Mouse (Mus musculus): ENCODE data around the gene Ank. TPM values are rescaled to one million over a fixed set of nuclear protein-coding genes. Genes with fewer than 3 reads are reported as not detected.
"Not testable (repeated sequence)": the region's sequence is repeated elsewhere in the genome, so short reads cannot be mapped to it uniquely, and the experiment has no call there.

The Ank gene
- total RNA-seq, 2 experiments from 2014 or later, result 9.7 to 23.2 TPM

DNA sequence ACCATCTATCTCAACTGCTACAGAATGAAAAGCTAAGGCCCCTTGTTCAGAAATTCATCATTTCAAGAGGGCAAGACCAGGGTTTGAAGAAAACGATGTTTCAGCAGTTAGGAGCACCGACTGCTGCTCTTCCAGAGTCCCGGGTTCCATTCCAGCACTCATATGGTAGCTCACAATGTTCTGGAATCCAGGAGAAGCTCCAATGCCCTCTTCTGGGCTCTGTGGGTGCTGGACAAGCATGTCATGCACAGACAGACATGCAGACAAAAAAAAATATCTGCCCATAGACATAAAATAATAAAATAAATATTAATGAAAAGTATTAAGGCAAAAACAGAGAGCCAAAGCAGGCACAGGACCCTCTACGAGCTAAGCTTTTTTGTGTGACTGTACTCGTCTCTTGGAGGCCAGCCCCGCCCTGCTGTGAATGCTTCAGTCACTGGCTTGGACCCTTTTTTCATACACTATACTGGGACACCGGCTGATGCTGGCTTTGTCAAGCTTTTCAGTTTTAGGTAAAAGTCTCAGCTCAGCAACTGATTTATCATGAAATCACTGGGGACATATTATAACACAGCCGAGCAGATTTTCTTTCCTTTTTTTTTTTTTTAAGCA is 979 bp upstream of the Ank start:
- no peak for ATAC-seq (replicated peaks; ENCODE audit: poor library complexity)

GRCm38 (mm10) chr15:27467081-27467491 is 609 bp downstream of the Ank start:
- ATAC-seq (replicated peaks; ENCODE audit: poor library complexity), result peak; percentile 3; the same call in 1 of the 2 replicates

GRCm38 (mm10) chr15:27467641-27468040 is 1.2 kb downstream of the Ank start:
- 0 out of 2 replicates have a peak, but pooled peaks have one; percentile 19 for ATAC-seq (replicated peaks; ENCODE audit: poor library complexity)

DNA sequence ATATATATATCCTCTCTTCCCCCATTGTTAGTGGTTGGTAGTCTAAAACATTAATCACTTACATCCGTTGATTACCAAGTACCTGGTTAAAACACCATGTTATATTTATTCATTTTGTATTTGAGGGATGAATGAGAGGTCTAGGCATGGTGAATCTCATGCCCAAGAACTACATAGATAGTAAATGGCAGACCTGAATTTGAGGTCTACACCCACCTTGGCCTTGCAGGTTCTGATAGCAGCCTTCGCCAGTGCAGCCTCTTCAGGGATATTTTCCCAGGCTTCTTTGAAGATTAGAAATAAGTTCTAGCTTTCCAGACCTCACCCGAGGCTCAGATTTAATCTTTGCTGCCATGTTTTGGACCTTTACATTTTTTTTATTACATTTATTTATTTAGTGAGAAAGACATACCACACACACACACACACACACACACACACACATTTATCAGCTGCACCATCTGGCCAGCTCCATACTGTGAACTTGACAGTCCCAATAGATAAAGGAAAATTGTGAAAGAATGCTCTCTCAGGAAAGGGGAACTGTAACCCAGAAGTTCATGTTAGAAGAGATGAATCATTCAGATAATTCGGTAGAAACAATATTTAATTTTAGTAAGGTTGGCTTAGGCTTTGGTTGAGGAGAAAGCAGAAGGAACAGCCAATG is 2.5 kb downstream of the Ank start:
- ATAC-seq (replicated peaks; ENCODE audit: poor library complexity), result peak; percentile 77

- ATAC-seq (replicated peaks; ENCODE audit: poor library complexity), result not testable (repeated sequence)
These were observed 3.9 kb downstream of the Ank start for GRCm38 (mm10) chr15:27470346-27470745.

DNA sequence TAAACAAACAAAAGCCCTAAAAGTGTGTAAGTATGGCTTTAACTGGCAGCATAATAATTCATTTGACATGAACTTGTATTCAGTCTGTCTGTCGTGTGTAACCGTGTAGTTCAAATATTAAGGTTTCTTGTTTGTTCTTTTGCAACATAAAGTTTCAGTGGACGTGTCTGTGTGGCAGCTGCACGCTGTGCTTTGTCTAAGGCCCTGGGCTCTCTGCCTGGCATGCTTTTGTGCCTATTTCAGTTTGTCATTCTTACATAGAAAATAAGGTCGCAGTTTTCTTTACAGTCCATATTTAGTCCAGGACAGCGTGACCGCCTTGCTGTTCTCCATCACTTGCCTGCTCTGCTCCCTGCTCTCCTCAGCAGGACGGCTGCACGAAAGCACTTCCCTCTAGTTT is 5.8 kb downstream of the Ank start:
- ATAC-seq (replicated peaks; ENCODE audit: poor library complexity), result no peak

DNA sequence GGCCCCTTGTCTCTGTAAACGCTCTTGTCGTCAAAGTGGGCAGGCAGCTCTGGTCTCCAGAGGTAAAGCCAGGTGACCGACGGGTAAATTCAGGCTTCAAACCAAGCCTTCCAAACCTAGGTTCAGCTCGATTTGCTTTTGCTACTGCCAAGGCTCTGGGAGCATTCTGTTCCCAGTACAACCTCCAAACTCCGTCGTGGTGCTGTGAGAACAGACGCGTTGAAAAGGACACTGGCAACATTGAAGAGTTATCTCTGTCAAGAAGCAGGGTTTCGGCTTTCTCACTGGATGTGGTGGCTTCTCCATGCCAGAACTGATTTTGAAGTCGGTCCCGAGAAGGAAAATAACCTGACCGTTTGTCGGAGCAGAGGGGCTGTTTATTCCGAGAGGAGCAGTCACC is 9.5 kb downstream of the Ank start:
- no peak for ATAC-seq (replicated peaks; ENCODE audit: poor library complexity)

GRCm38 (mm10) chr15:27476671-27477070 is 10.2 kb downstream of the Ank start:
- ATAC-seq (replicated peaks; ENCODE audit: poor library complexity), result peak; percentile 23; the same call in 1 of the 2 replicates

DNA sequence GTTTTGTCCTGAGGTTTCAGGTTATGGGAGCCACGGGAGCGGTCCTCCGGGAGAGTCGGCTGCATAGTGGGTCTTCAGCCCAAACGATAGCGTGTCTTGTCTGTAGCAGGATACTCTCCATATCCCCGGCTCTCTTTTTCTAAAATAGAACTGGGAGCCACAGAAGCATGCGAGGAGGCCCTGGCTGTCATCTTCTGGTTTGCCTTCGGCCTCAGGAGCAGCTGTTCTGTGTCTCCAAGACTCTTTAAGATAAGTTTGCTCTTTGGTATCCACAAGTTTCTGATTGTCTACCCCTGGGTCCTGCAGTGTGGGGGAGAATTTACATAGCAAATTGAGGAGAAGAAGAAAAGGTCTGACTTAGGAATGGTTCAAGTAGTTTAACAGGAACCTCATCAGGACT is 10.7 kb downstream of the Ank start:
- ATAC-seq (replicated peaks; ENCODE audit: poor library complexity), result no peak

GRCm38 (mm10) chr15:27477630-27478029 is 11.2 kb downstream of the Ank start:
- ATAC-seq (replicated peaks; ENCODE audit: poor library complexity), result peak; percentile 94

- no peak for ATAC-seq (replicated peaks; ENCODE audit: poor library complexity)
These were observed 14.0 kb downstream of the Ank start for GRCm38 (mm10) chr15:27480333-27481015.

GRCm38 (mm10) chr15:27481956-27482355 is 15.5 kb downstream of the Ank start:
- ATAC-seq (replicated peaks; ENCODE audit: poor library complexity), result no peak

DNA sequence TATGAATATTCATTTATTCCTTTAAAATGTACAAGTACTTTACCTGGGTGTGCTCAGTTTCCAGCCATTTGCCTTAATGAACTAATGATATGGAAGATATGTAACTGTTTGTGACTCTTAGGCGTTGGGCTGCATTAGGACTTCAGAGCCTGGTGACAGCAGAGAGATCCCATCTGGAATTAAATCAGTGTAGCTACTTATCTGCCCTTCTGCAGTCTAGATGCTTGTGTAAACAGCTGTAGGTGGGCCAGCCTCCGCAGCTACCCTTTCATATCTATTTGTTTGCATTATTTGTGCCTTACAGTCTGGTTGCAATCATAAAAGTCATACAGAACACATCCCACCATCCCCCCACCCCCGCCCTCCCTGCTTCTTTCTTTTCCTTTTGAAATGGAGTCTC is 16.7 kb downstream of the Ank start:
- no peak for ATAC-seq (replicated peaks; ENCODE audit: poor library complexity)

DNA sequence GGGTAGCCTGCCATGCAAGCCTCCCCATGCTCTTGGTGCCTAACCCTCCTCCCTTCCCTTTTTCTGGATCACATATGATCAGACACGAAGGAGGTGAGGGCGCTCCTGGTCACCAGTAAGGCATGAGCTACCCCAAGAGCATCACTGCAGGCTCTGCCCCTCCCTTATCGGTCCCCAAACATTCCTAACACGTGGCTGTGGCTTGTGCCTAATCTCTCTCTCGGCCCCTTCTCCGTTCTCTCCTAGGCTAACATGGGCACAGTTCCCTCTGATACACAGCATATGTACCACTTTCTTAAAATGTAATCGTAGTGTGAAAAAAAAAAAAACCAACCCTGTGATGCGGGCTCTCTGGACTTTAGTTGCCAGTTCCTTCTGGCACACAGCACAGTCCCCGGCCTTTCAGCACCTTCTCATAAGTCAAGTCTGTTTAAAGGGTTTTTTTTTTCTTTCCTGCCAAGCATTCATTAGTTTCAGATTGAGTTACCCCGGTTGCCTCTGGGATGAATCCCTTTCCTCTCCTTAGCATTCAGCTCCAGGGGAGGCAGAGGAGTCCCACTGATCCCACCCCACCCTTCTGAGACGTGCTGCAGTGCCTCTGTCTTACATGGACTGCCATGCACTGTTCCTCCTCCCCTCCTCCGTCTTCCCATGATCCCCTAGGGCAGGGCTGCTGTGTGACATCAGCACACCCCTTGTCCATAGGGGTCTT is 19.2 kb downstream of the Ank start:
- peak; percentile 77 for ATAC-seq (replicated peaks; ENCODE audit: poor library complexity)

DNA sequence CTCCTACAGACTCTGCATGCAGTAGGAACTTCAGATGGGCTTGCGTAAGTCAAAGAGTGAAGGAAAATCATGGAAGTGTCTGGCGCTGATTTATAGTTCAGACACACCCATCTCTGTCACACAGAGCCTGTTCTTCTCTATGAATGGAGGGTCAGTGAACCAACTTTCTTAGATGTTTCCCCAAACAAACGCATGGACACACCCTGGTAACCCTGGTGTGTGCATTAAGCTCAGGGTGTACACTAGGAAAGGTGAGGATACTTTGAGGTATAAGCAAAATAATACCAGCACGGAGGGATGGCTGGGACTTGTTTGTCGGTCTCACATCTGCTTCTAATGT is 19.8 kb downstream of the Ank start:
- no peak for ATAC-seq (replicated peaks; ENCODE audit: poor library complexity)

GRCm38 (mm10) chr15:27487059-27487458 is 20.6 kb downstream of the Ank start:
- ATAC-seq (replicated peaks; ENCODE audit: poor library complexity), result no peak

DNA sequence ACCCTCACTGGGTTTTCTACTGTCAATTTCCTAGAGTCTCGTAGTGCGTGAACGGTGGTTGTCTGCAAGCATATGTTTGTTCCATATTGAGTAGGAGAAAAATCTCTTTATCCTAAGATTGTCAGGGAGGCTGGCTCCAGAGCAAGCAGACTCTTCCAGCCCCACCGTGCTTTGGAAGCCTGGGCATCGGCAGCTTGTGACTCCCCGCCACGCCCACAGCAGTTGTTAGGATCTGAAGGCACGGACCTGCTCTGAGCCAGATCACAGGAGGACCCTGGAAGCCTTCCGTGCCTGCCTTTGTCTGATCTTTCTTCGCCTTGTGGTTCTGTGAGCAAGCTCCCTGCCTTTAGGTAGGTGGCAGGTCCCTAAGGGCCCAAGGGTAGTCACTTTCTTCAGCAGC is 21.6 kb downstream of the Ank start:
- ATAC-seq (replicated peaks; ENCODE audit: poor library complexity), result no peak

DNA sequence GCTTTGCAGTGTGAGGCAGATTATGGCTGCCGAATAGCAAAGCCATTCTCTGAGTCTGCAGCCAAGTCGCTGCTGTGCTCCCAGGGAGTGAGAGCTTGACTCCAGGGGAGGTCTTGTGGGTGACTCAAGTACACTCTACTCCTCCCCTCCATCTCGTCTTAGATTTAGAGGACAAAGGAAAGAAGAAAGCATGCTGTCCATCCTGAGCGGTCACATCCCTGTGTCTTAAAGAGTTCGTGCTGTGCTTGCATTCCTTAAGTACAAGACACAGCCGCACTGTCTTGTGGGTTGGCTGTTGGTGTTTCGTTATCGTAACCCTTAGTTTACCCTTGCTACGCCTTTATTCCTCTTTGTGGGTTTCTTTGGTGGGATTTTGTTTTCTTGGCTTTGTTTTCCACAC is 24.2 kb downstream of the Ank start:
- no peak for ATAC-seq (replicated peaks; ENCODE audit: poor library complexity)

GRCm38 (mm10) chr15:27491425-27492070 is 25.1 kb downstream of the Ank start:
- peak; percentile 47 for ATAC-seq (replicated peaks; ENCODE audit: poor library complexity)

DNA sequence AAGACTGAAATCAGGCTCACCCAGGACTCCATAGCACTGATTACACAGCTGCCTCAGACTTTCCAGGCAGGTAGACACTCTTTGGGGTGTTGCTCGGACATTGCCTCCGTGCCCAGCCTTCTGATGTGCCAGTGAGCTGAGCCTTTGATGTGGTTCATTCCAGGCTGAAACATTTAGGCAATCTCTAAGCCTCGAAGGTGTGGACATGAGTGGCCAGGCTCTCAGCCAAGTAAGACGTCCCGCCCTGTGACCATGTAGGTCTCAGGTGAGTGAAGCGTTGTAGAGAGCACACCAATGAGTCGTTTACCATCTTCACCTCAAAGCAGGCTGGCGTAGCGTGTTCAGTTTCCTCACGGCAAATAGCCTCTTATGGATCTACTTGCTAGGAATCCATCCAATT is 25.7 kb downstream of the Ank start:
- no peak for ATAC-seq (replicated peaks; ENCODE audit: poor library complexity)

- no peak for ATAC-seq (replicated peaks; ENCODE audit: poor library complexity)
These were observed 26.3 kb downstream of the Ank start for GRCm38 (mm10) chr15:27492734-27493133.

Data from megakaryocyte progenitor cell, adult 5-6 weeks (primary cell).